Mouse (Mus musculus) ES-Bruce4 (cell line): Measurements from ENCODE around the gene Tbp.

ENCODE experiments used
- CTCF ChIP-seq: IDR thresholded peaks from one replicate; pipeline ENCODE4 v1.8.1; 2011; ENCODE audit warnings: low read depth, low read length
- EP300 ChIP-seq: IDR thresholded peaks from 2 replicates; pipeline ENCODE4 v1.6.1; 2011; ENCODE audit warnings: low read depth, low read length; ENCODE audit not compliant: insufficient read depth
- POLR2A ChIP-seq: IDR thresholded peaks from one replicate; pipeline ENCODE4 v1.8.1; 2011; ENCODE audit warnings: low read length; ENCODE audit not compliant: insufficient read depth

DNA sequence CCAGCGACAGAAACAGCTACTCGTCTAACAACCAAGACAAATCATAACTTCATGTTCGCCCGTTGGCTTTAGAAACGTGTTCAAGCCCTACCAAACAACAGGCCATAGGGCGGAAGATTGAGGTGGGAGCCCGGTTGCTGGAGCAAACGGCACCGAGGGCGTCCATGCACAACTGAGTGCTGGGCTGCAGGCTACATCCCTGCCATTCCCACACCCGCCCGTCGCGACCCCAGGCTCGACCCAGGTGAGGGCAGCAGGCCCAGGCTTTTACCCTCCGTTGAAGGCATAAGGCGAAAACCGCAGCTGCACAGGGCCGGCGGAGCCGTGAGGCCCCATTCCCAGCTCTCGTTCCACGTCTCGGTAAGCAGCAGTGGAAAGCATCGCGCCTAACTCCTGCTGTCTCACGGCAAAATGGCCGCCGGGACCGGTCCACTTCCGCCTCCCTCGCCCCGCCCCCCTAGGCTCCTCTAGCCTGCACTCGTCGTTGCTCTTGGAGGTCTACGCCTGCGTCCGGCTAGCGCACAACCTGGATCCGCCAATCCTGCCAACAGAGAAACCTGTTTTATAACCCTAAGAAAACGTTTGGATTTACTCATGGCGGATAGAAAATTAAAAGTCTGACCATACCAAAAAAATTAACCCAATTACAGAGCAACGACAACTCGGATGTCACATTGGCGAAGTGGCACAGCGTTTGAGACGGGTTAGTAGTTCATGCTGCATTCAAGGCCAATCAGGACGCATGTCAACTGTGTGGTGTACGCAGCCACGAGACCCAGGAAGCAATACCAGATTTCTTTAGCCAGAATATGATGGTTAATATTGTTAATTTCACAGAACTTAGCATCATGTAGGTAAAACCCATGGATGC, 1.6 kb upstream of the Tbp start:
- peak; percentile 45 for TF ChIP-seq POLR2A
- TF ChIP-seq CTCF, result no peak
- TF ChIP-seq EP300, result no peak
